Mouse (Mus musculus): ENCODE results near the gene Lnx1. TPM values are rescaled to one million over a fixed set of nuclear protein-coding genes. Genes with fewer than 3 reads are reported as not detected.

Lnx1 gene
- polyA plus RNA-seq, 1 experiment from 2014 or later = 22.7 TPM

- Histone ChIP-seq H3K4me3 (ENCODE audit: low read depth, low read length) (no peak overlapping the region), H3K36me3 (ENCODE audit: control insufficient read depth, insufficient read depth, low read length) (no peaks in the 10 kb centered on the region), H3K27me3 (ENCODE audit: control insufficient read depth, insufficient read depth, low read depth, low read length) (no peaks in the 10 kb centered on the region), H3K4me1 (ENCODE audit: control insufficient read depth, insufficient read depth, low read length) (no peaks in the 10 kb centered on the region), H3K27ac (ENCODE audit: low read length) (no peak overlapping the region), H3K9ac (ENCODE audit: low read depth, low read length) (no peak overlapping the region), H3K9me3 (replicated peaks; ENCODE audit: control insufficient read depth, low read length, poor library complexity, severe bottlenecking) (no peaks in the 10 kb centered on the region), H3K4me2 (ENCODE audit: low read length) (no peak overlapping the region)
- WGBS = 90% methylated on average over 6 of the region's 6 CpGs
- ATAC-seq = no peak
Measured at GRCm38 (mm10) chr5:74633453-74633852, 69.3 kb downstream of the Lnx1 start.

GRCm38 (mm10) chr5:74632369-74633114, 70.2 kb downstream of the Lnx1 start:
- no peak overlapping the region for H3K4me2 ChIP-seq (ENCODE audit: low read length)
- no peaks in the 10 kb centered on the region for H3K27me3 ChIP-seq (ENCODE audit: control insufficient read depth, insufficient read depth, low read depth, low read length)
- H3K27ac ChIP-seq (ENCODE audit: low read length) = no peak overlapping the region
- H3K4me3 ChIP-seq (ENCODE audit: low read depth, low read length) = no peak overlapping the region
- ATAC-seq = no peak
- H3K36me3 ChIP-seq (ENCODE audit: control insufficient read depth, insufficient read depth, low read length) = no peaks in the 10 kb centered on the region
- H3K4me1 ChIP-seq (ENCODE audit: control insufficient read depth, insufficient read depth, low read length) = no peaks in the 10 kb centered on the region
- no peaks in the 10 kb centered on the region for H3K9me3 ChIP-seq (replicated peaks; ENCODE audit: control insufficient read depth, low read length, poor library complexity, severe bottlenecking)
- H3K9ac ChIP-seq (ENCODE audit: low read depth, low read length) = no peak overlapping the region
- WGBS = 66% methylated on average over 17 of the region's 17 CpGs

- H3K4me1 ChIP-seq (ENCODE audit: control insufficient read depth, insufficient read depth, low read length) = no peaks in the 10 kb centered on the region
- H3K4me3 ChIP-seq (ENCODE audit: low read depth, low read length) = no peak overlapping the region
- no peaks in the 10 kb centered on the region for H3K9me3 ChIP-seq (replicated peaks; ENCODE audit: control insufficient read depth, low read length, poor library complexity, severe bottlenecking)
- no peak overlapping the region for H3K4me2 ChIP-seq (ENCODE audit: low read length)
- 95% methylated on average over 12 of the region's 12 CpGs for WGBS
- H3K9ac ChIP-seq (ENCODE audit: low read depth, low read length) = no peak overlapping the region
- no peaks in the 10 kb centered on the region for H3K27me3 ChIP-seq (ENCODE audit: control insufficient read depth, insufficient read depth, low read depth, low read length)
- H3K36me3 ChIP-seq (ENCODE audit: control insufficient read depth, insufficient read depth, low read length) = peaks cover 6% of the 10 kb centered on the region; the same call in 1 of the 2 replicates
- H3K27ac ChIP-seq (ENCODE audit: low read length) = no peak overlapping the region
- ATAC-seq = no peak
Measured at GRCm38 (mm10) chr5:74628001-74628400, 74.7 kb downstream of the Lnx1 start.

- Histone ChIP-seq H3K36me3 (ENCODE audit: control insufficient read depth, insufficient read depth, low read length) (peaks cover 6% of the 10 kb centered on the region; the same call in 1 of the 2 replicates), H3K27ac (ENCODE audit: low read length) (no peak overlapping the region), H3K9me3 (replicated peaks; ENCODE audit: control insufficient read depth, low read length, poor library complexity, severe bottlenecking) (no peaks in the 10 kb centered on the region), H3K27me3 (ENCODE audit: control insufficient read depth, insufficient read depth, low read depth, low read length) (no peaks in the 10 kb centered on the region), H3K4me3 (ENCODE audit: low read depth, low read length) (no peak overlapping the region), H3K4me2 (ENCODE audit: low read length) (no peak overlapping the region), H3K9ac (ENCODE audit: low read depth, low read length) (no peak overlapping the region), H3K4me1 (ENCODE audit: control insufficient read depth, insufficient read depth, low read length) (no peaks in the 10 kb centered on the region; the same call in 1 of the 2 replicates)
- no peak for ATAC-seq
- 67% methylated on average over 5 of the region's 5 CpGs for WGBS
Measured at GRCm38 (mm10) chr5:74624385-74624784, 78.3 kb downstream of the Lnx1 start.

GRCm38 (mm10) chr5:74623316-74624000, 79.3 kb downstream of the Lnx1 start:
- H3K4me1 ChIP-seq (ENCODE audit: control insufficient read depth, insufficient read depth, low read length) = no peaks in the 10 kb centered on the region; the same call in 1 of the 2 replicates
- no peaks in the 10 kb centered on the region for H3K9me3 ChIP-seq (replicated peaks; ENCODE audit: control insufficient read depth, low read length, poor library complexity, severe bottlenecking)

GRCm38 (mm10) chr5:74621691-74622470, 80.8 kb downstream of the Lnx1 start:
- ATAC-seq = no peak
- no peak overlapping the region for H3K4me2 ChIP-seq (ENCODE audit: low read length)
- H3K27ac ChIP-seq (ENCODE audit: low read length) = no peak overlapping the region
- peaks cover 6% of the 10 kb centered on the region; the same call in 1 of the 2 replicates for H3K36me3 ChIP-seq (ENCODE audit: control insufficient read depth, insufficient read depth, low read length)
- no peak overlapping the region for H3K9ac ChIP-seq (ENCODE audit: low read depth, low read length)
- no peaks in the 10 kb centered on the region for H3K27me3 ChIP-seq (ENCODE audit: control insufficient read depth, insufficient read depth, low read depth, low read length)
- no peak overlapping the region for H3K4me3 ChIP-seq (ENCODE audit: low read depth, low read length)
- H3K4me1 ChIP-seq (ENCODE audit: control insufficient read depth, insufficient read depth, low read length) = no peaks in the 10 kb centered on the region; the same call in 1 of the 2 replicates
- 48% methylated on average over 7 of the region's 7 CpGs for WGBS
- no peaks in the 10 kb centered on the region for H3K9me3 ChIP-seq (replicated peaks; ENCODE audit: control insufficient read depth, low read length, poor library complexity, severe bottlenecking)

More at GRCm38 (mm10) chr5:74623316-74624000, 79.3 kb downstream of the Lnx1 start:
- Histone ChIP-seq H3K9ac (ENCODE audit: low read depth, low read length) (no peak overlapping the region), H3K27me3 (ENCODE audit: control insufficient read depth, insufficient read depth, low read depth, low read length) (no peaks in the 10 kb centered on the region), H3K27ac (ENCODE audit: low read length) (no peak overlapping the region), H3K4me3 (ENCODE audit: low read depth, low read length) (no peak overlapping the region), H3K4me2 (ENCODE audit: low read length) (no peak overlapping the region), H3K36me3 (ENCODE audit: control insufficient read depth, insufficient read depth, low read length) (peaks cover 6% of the 10 kb centered on the region; the same call in 1 of the 2 replicates)
- 96% methylated on average over 14 of the region's 14 CpGs for WGBS
- ATAC-seq = no peak

- Histone ChIP-seq H3K36me3 (ENCODE audit: control insufficient read depth, insufficient read depth, low read length) (no peaks in the 10 kb centered on the region; the same call in 1 of the 2 replicates), H3K27ac (ENCODE audit: low read length) (no peak overlapping the region), H3K9ac (ENCODE audit: low read depth, low read length) (no peak overlapping the region), H3K9me3 (replicated peaks; ENCODE audit: control insufficient read depth, low read length, poor library complexity, severe bottlenecking) (no peaks in the 10 kb centered on the region), H3K4me2 (ENCODE audit: low read length) (no peak overlapping the region), H3K27me3 (ENCODE audit: control insufficient read depth, insufficient read depth, low read depth, low read length) (no peaks in the 10 kb centered on the region), H3K4me1 (ENCODE audit: control insufficient read depth, insufficient read depth, low read length) (no peaks in the 10 kb centered on the region; the same call in 1 of the 2 replicates), H3K4me3 (ENCODE audit: low read depth, low read length) (no peak overlapping the region)
- no peak for ATAC-seq
- WGBS = 68% methylated on average over 3 of the region's 3 CpGs
Measured at GRCm38 (mm10) chr5:74618573-74619059, 84.1 kb downstream of the Lnx1 start.

GRCm38 (mm10) chr5:74617816-74618572, 84.7 kb downstream of the Lnx1 start:
- WGBS = 62% methylated on average over 8 of the region's 13 CpGs

More at GRCm38 (mm10) chr5:74617816-74618572, 84.7 kb downstream of the Lnx1 start:
- no peak overlapping the region for H3K4me3 ChIP-seq (ENCODE audit: low read depth, low read length)
- H3K36me3 ChIP-seq (ENCODE audit: control insufficient read depth, insufficient read depth, low read length) = no peaks in the 10 kb centered on the region
- no peak for ATAC-seq
- no peaks in the 10 kb centered on the region for H3K9me3 ChIP-seq (replicated peaks; ENCODE audit: control insufficient read depth, low read length, poor library complexity, severe bottlenecking)
- no peaks in the 10 kb centered on the region; the same call in 1 of the 2 replicates for H3K4me1 ChIP-seq (ENCODE audit: control insufficient read depth, insufficient read depth, low read length)
- H3K27ac ChIP-seq (ENCODE audit: low read length) = no peak overlapping the region
- no peak overlapping the region for H3K4me2 ChIP-seq (ENCODE audit: low read length)
- H3K27me3 ChIP-seq (ENCODE audit: control insufficient read depth, insufficient read depth, low read depth, low read length) = no peaks in the 10 kb centered on the region
- H3K9ac ChIP-seq (ENCODE audit: low read depth, low read length) = no peak overlapping the region
